Mouse (Mus musculus): ENCODE data around the gene Zyx.
A peak's percentile ranks its signal among the peaks of the same experiment; 100 is the strongest.

Gene Zyx

DNA sequence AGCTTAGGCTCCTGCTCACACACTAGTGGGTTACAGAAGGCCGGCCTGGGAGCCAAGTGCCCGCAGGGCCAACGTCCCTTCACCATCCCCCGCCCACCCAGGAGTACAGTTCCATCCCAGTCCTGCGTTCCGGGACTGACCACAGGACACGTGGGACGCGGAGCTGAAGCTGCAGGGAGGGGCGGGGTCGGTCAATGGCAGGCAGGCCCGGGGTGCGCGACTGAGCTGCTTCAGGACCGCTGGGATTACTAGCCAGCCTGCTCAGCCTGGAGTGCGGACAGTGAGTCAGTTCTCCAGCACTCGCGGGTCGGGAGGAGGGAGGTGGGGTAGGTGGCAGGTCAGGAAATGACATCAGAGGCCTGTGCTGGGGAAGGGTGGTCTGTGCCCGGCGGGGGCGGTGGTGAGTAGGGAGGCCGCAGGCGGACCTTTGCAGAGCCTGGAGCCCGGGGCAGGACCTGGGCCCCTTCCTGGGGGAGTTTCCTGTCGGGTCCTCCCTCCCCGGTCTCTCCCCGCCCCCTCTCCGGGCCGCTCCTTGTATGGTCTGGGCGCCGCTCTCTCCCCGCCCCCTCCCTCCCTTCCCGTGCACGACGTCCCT is at the start of gene Zyx:
Zyx (plus strand) TSS at position 205 of the 595 bp plus-strand sequence.
- DNase-seq (ENCODE audit: low spot score in 2 of 2): peak; percentile 88 to 96

GRCm38 (mm10) chr6:42309816-42310378 is 39.5 kb upstream of the Zyx start:
- DNase-seq (ENCODE audit: low spot score in 2 of 2): no peak

GRCm38 (mm10) chr6:42310427-42311053 is 38.9 kb upstream of the Zyx start:
- no peak for DNase-seq (ENCODE audit: low spot score in 2 of 2)

GRCm38 (mm10) chr6:42318293-42318692 is 31.1 kb upstream of the Zyx start:
- DNase-seq (ENCODE audit: low spot score in 2 of 2): no peak

GRCm38 (mm10) chr6:42323371-42324066 is 25.9 kb upstream of the Zyx start:
- DNase-seq (ENCODE audit: low spot score in 2 of 2): no peak

GRCm38 (mm10) chr6:42324067-42324481 is 25.4 kb upstream of the Zyx start:
- DNase-seq (ENCODE audit: low spot score in 2 of 2): peak in 1 of 2 experiments; percentile 13

DNA sequence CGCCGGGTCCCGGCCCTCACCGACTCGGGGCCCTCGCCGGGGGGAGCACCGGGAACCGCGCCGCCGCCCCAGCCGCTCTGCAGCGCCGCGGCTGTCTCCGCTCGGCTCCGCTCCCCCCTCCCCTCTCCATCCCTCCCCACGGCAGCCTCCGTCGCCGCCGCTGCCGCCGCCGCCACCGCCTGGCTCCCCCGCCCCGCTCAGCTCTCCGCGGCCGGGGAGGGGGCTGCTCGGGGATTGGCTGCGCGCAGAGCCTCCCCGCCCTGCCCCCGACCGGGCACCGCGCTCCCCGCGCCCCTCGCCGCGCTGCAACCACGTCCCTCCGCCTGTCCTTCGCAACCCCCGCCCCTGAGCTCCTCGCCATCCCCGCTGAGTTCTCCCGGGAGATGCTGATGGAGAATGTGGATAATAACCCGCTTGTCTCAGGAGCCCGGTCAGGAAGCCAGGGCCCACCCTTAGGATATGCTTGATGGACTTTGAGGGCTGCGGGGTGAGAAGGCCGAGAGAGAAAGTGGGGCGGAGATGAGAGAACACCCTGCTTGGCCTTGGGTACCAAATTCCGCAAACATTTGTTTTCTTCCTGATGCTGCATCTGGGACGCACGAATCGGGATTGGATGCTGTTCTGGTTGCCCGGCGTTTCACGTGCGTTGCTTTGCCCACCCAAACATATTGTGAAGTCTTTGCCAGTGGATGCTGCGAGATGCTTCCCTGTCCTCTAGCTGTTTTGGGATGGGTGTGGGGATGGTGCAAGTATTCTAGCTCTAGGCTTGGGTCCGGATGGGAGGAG is 24.8 kb upstream of the Zyx start, which contains the start of gene Fam131b:
Fam131b (minus strand) TSS at position 162 of the 786 bp plus-strand sequence.
- DNase-seq (ENCODE audit: low spot score in 2 of 2): peak in 1 of 2 experiments; percentile 17

DNA sequence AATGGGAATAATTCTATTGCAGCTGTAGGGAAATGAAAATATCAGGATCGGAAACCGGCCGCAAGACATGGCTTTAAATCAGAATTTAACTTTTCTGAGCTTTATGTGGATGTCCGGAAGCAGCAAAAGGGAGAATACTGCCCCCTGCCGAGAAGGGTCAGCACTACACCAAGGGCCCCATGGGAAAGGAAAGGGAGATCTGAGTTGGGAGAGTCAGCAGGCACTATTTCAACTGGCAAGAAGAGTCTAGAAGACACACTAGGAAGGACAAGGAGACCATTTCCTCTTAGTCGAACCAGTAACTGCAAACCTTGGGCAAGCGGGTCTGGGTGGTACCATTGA is 24.2 kb upstream of the Zyx start:
- peak; percentile 52 to 78 for DNase-seq (ENCODE audit: low spot score in 2 of 2)

GRCm38 (mm10) chr6:42326509-42326908 is 22.9 kb upstream of the Zyx start:
- DNase-seq (ENCODE audit: low spot score in 2 of 2): no peak

DNA sequence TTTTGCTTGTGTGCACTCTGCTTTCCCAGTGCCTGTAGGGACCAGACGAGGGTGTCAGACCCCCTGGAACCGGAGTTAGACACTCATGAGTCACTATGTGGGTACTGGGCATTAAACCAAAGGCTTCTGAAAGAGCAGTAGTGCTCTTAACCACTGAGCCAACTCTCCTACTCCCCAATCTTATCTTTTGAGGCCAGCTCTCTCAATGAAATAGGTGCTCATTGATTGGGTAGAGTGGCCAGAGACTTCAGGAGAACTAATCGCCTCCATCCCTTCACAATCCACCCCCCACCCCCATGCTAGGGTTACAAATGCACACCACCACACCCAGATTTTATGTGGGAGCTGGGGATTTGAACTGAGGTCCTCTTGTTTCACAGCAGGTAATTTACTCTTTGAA is 20.7 kb upstream of the Zyx start:
- DNase-seq (ENCODE audit: low spot score in 2 of 2): no peak

GRCm38 (mm10) chr6:42330216-42330615 is 19.2 kb upstream of the Zyx start:
- no peak for DNase-seq (ENCODE audit: low spot score in 2 of 2)

DNA sequence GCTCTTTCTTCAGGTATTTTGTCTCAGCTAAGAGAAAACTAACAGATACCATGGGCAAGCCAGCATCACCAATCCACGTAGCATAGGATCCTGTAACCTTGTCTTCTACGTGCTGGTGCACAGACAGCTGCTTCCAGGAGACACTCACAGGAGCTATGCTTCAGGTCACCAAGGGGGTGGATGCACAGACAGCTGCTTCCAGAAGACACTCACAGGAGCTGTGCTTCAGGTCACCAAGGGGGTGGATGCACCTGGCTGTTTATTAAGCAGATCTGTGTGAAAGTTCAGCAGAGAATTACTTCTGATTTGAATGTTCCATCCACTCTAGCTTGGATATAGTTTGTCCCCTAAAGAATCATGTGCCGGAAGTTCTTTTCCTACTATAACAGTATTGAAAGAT is 18.5 kb upstream of the Zyx start:
- DNase-seq (ENCODE audit: low spot score in 2 of 2): no peak

- DNase-seq (ENCODE audit: low spot score in 2 of 2): no peak
Observed at GRCm38 (mm10) chr6:42339189-42339588, 10.2 kb upstream of the Zyx start.

GRCm38 (mm10) chr6:42339981-42340380 is 9.4 kb upstream of the Zyx start:
- DNase-seq (ENCODE audit: low spot score in 2 of 2): no peak

DNA sequence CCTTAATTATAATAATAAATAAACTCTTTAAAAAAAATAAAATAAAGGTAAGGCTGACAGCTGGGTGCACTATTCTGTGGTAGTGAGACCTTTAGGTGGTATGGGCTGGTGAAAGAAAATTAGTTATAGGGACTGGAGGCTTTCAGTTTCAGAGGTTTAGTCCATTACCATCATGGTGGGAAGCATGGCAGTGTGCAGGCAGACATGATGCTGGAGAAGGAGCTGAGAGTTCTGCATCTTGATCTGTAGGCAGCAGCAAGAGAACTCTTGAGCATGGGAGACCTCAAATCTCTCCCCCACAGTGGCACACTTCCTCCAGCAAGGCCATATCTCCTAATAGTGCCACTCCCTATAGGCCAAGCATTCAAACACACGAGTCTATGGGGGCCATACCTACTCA is 7.3 kb upstream of the Zyx start:
- no peak for DNase-seq (ENCODE audit: low spot score in 2 of 2)

GRCm38 (mm10) chr6:42343361-42344120 is 5.9 kb upstream of the Zyx start:
- DNase-seq (ENCODE audit: low spot score in 2 of 2): no peak

GRCm38 (mm10) chr6:42344255-42344654 is 5.2 kb upstream of the Zyx start:
- DNase-seq (ENCODE audit: low spot score in 2 of 2): no peak

DNA sequence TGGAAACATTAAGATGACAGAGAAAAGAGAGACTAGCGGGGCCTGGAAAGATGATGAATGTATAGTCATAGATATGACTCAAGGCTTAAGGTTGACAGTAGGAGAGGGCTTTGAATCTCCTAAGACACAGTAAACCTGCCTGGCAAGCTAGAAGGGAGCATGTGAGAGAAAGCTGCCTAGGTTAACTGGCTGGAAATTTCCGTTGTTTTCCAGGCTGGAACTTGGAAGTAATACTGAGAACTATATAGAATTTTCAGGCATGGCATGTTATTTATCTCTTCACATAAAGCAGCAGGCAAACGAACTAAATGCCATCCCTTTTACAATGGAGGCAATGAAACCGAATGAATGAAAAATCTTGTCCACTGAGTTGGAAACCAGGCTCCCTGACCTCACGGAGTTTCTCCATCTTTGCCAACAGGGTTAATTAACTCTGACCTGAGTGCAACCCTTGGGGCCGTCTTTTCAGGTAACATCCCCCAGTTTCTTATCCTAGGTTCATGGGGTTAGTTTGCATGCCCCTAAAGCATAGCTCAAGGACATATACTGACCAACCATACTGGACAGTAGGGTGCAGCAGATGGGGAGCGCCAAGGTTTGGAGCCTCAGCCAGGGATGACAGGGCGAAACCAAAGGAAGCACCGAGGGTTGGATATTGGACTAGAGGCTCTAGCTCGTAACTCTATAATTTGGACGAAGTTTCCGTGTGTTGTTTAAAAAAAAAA is 987 bp upstream of the Zyx start:
- no peak for DNase-seq (ENCODE audit: low spot score in 2 of 2)

DNA sequence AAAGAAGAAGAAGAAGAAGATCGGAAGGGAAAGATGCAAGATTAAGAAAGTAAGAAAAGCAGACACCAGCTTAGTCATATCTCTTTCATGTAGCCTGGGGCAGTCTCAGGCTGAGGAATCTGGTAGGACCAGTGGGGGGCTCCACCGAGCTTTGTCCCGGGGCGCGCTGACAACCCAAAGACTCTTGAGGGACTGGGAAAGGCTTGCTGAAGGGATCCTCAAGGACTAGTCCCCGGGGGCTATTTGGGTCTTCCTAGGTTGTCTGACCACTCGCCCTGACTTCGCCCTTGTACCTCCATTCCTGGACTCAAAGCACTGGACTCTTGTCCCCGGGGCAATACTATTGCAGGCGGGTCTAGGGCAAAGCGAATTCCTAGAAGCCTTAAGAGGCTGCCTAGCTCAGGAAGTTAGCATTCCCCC is 414 bp upstream of the Zyx start:
- DNase-seq (ENCODE audit: low spot score in 2 of 2): peak; percentile 62 to 75
